Mouse (Mus musculus): ENCODE data around the gene Mapk7.

Gene Mapk7

GRCm38 (mm10) chr11:61464071-61464470 lies 30.1 kb downstream of the Mapk7 start:
- DNase-seq (ENCODE audit: low spot score), result no peak

- DNase-seq (ENCODE audit: low spot score), result no peak
Measured at GRCm38 (mm10) chr11:61449499-61450292, 44.5 kb downstream of the Mapk7 start.

- DNase-seq (ENCODE audit: low spot score), result no peak
Measured at GRCm38 (mm10) chr11:61448599-61449225, 45.5 kb downstream of the Mapk7 start.

- no peak for DNase-seq (ENCODE audit: low spot score)
Measured at GRCm38 (mm10) chr11:61448041-61448440, 46.2 kb downstream of the Mapk7 start.

- DNase-seq (ENCODE audit: low spot score), result no peak
Measured at GRCm38 (mm10) chr11:61447296-61447695, 46.9 kb downstream of the Mapk7 start.

- no peak for DNase-seq (ENCODE audit: low spot score)
Measured at GRCm38 (mm10) chr11:61443807-61444206, 50.4 kb downstream of the Mapk7 start.

GRCm38 (mm10) chr11:61441670-61442069 lies 52.5 kb downstream of the Mapk7 start:
- DNase-seq (ENCODE audit: low spot score), result no peak

GRCm38 (mm10) chr11:61440416-61440815 lies 53.8 kb downstream of the Mapk7 start:
- no peak for DNase-seq (ENCODE audit: low spot score)

GRCm38 (mm10) chr11:61439170-61439569 lies 55.0 kb downstream of the Mapk7 start:
- DNase-seq (ENCODE audit: low spot score), result no peak

Measured in c-Kit-positive CD71-positive TER-119-positive erythroid progenitor cells, embryonic 14.5 days (primary cell).